Mouse (Mus musculus) forebrain, embryonic 13.5 days (tissue): Measurements from ENCODE around the gene Med22. TPM values are rescaled to one million over a fixed set of nuclear protein-coding genes. Genes with fewer than 3 reads are reported as not detected.

ENCODE experiments used
- ATAC-seq: fragments of 200-750 bp; cut with Nextera tagmentation; 2 replicates; pipeline ENCODE4 v1.8.0; 2017
- H3K27ac ChIP-seq: fragments of 300-500 bp; sonication (generic); 2 replicates; pipeline ENCODE4 v1.5.1; 2015; ENCODE audit warnings: inconsistent platforms, mild to moderate bottlenecking, moderate library complexity
- H3K27me3 ChIP-seq: fragments of 300-500 bp; sonication (generic); 2 replicates; pipeline ENCODE4 v1.6.1; 2015; ENCODE audit warnings: mild to moderate bottlenecking, inconsistent platforms
- H3K36me3 ChIP-seq: fragments of 300-500 bp; sonication (generic); 2 replicates; pipeline ENCODE4 v1.6.1; 2015; ENCODE audit warnings: mild to moderate bottlenecking, inconsistent platforms; ENCODE audit not compliant: poor library complexity, severe bottlenecking
- H3K4me1 ChIP-seq: fragments of 300-500 bp; sonication (generic); 2 replicates; pipeline ENCODE4 v1.6.1; 2015; ENCODE audit warnings: inconsistent platforms
- H3K4me2 ChIP-seq: fragments of 300-500 bp; sonication (generic); 2 replicates; pipeline ENCODE4 v1.6.1; 2015; ENCODE audit warnings: inconsistent platforms, mild to moderate bottlenecking, moderate library complexity
- H3K4me3 ChIP-seq: fragments of 300-500 bp; sonication (generic); 2 replicates; pipeline ENCODE4 v1.5.1; 2015; ENCODE audit warnings: mild to moderate bottlenecking, inconsistent platforms
- H3K9ac ChIP-seq: fragments of 300-500 bp; sonication (generic); 2 replicates; pipeline ENCODE4 v1.6.1; 2015; ENCODE audit warnings: mild to moderate bottlenecking, inconsistent platforms
- H3K9me3 ChIP-seq: fragments of 300-500 bp; sonication (generic); replicated peaks from 2 replicates; pipeline ENCODE4 v1.6.1; 2016; ENCODE audit warnings: inconsistent platforms
- WGBS: fragments of 180-500 bp; shearing (Covaris S2); methylation state at CpG from one replicate; pipeline ENCODE4 v1.1.7; 2015; 5-methylcytosine and 5-hydroxymethylcytosine counted together
- polyA plus RNA-seq: library from polyadenylated mRNA; unstranded; fragments of >200 nt; fragmentation: Nextera tagmentation; extraction: Ambion mirVana; gene quantifications from 2 replicates; pipeline ENCODE4 v1.2.1, GENCODE M21; 2015

Gene Med22
- polyA plus RNA-seq, 1 experiment from 2014 or later, result 168 TPM

DNA sequence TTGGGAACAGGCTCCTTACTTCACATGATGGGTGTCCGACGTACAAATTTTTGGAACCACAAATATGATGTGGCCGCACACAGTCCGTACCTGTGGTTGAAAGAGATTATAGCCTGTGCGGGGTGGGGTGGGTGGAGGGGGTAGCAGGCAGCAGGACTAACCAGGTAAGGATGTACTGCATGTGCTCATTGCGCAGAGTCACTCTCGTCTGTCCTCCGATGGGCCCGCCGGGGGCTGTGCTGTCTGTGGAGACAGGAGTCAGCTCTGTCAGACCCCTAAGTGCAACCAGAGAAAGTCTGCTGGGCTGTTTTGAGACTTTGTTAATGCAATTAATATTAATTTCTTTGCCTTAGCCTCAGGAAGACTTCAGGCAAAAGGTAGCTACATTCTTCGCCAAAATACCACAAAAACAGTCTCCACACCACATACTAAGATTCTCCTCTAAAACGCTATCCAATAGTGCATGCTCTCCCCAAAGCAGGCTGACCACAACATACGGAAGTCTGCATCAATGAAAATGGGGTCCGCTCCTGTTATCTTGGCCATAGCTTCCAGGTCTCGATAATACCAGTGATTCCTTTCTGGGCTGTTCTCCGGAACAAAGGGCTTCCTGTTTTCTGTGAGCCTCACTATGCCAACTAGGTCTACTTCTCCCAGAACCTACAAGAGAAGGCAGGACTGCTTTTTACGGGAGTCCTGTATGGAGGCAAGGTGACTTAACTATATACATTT is 3.1 kb upstream of the Med22 start:
- Histone ChIP-seq H3K27me3 (no peaks in the 10 kb centered on the region), H3K4me1 (peaks cover 65% of the 10 kb centered on the region), H3K4me3 (no peak overlapping the region), H3K36me3 (peaks cover 49% of the 10 kb centered on the region), H3K9me3 (no peaks in the 10 kb centered on the region), H3K4me2 (no peak overlapping the region), H3K27ac (no peak overlapping the region), H3K9ac (no peak overlapping the region)
- no peak for ATAC-seq
- 84% methylated on average over 17 of the region's 17 CpGs for WGBS

DNA sequence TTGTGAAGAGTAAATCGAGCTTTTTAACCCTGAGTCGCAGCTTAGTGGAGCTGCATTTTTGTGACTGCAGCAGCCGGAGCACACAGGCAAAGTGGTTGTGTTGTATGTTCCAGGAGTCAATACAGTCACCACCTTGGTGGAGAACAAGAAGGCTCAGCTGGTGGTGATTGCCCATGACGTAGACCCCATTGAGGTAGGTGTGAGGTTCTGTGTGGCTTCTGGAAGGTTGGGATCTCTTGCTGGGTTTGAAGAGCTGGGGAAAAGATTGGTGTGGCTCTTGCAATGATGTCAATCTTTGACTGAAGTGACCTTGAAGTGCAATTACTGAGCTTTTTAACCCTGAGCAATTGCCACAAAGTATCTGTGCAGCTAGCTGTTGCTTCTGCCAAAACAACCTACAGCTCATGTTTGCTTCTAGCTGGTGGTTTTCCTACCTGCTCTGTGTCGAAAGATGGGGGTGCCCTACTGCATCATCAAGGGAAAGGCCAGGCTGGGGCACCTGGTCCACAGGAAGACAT is 1.8 kb upstream of the Med22 start:
- Histone ChIP-seq H3K4me2 (peak overlapping the region; percentile 100), H3K4me1 (peaks cover 64% of the 10 kb centered on the region), H3K9ac (peak overlapping the region; percentile 98), H3K36me3 (peaks cover 49% of the 10 kb centered on the region), H3K27ac (no peak overlapping the region), H3K9me3 (no peaks in the 10 kb centered on the region), H3K4me3 (peak overlapping the region; percentile 90), H3K27me3 (no peaks in the 10 kb centered on the region)
- 69% methylated on average over 5 of the region's 5 CpGs for WGBS
- ATAC-seq, result no peak

DNA sequence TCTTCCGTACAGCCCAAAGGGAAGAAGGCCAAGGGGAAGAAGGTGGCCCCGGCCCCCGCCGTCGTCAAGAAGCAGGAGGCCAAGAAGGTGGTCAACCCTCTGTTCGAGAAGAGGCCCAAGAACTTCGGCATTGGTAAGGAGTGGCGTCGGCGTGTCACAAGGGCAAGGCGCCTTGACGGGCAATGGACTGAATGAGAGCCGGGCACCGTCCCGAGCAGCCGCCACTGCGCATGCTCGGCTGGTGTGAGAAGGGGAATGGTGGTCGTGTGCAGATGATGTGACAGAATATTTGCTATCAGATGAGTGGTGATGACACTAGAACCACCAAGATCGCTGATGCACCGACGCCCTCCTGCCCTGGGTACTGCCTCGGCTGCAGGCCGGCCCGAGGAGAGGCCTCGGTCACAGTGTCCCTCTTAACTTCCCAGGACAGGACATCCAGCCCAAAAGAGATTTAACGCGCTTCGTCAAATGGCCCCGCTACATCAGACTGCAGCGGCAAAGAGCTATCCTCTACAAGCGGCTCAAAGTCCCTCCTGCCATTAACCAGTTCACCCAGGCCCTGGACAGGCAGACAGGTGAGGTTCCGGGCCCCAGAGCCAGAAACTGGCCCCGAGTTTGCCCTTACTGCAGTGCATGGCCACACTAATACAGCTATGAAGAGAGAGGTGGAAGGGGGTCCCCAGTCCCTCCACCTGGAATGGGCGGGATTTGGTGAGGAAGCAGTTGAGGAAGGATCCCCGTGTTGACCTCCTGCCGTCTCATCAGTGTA is 703 bp upstream of the Med22 start:
- H3K9ac ChIP-seq, result peak overlapping the region; percentile 98
- H3K4me3 ChIP-seq, result peak overlapping the region; percentile 90
- peak; percentile 57 for ATAC-seq
- WGBS, result under 1% methylated on average over 37 of the region's 37 CpGs
- H3K4me1 ChIP-seq, result peaks cover 55% of the 10 kb centered on the region
- H3K27ac ChIP-seq, result peak overlapping the region; percentile 95
- H3K27me3 ChIP-seq, result no peaks in the 10 kb centered on the region
- no peaks in the 10 kb centered on the region for H3K9me3 ChIP-seq
- peaks cover 60% of the 10 kb centered on the region for H3K36me3 ChIP-seq
- peak overlapping the region; percentile 100 for H3K4me2 ChIP-seq

DNA sequence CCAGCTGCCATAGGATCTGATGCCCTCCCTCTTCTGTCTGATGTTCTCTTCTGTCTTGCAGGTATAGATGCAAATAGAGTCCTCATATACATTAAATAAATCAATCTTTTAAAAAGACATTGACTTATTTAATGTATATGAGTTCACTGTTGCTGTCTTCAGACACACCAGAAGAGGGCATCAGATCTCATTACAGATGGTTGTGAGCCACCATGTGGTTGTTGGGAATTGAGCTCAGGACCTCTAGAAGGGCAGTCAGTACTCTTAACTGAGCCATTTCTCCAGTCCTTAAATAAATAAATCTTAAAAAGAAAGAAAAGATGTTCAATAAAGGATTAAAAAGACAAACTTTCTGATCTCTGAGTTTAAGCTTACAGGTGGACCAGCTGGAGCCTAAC is 1.1 kb downstream of the Med22 start:
- ATAC-seq, result no peak
- Histone ChIP-seq H3K9me3 (no peaks in the 10 kb centered on the region), H3K27me3 (no peaks in the 10 kb centered on the region), H3K36me3 (peaks cover 73% of the 10 kb centered on the region), H3K4me2 (peak overlapping the region; percentile 86), H3K4me1 (peaks cover 42% of the 10 kb centered on the region), H3K4me3 (peak overlapping the region; percentile 90), H3K27ac (peak overlapping the region; percentile 95), H3K9ac (peak overlapping the region; percentile 90)

DNA sequence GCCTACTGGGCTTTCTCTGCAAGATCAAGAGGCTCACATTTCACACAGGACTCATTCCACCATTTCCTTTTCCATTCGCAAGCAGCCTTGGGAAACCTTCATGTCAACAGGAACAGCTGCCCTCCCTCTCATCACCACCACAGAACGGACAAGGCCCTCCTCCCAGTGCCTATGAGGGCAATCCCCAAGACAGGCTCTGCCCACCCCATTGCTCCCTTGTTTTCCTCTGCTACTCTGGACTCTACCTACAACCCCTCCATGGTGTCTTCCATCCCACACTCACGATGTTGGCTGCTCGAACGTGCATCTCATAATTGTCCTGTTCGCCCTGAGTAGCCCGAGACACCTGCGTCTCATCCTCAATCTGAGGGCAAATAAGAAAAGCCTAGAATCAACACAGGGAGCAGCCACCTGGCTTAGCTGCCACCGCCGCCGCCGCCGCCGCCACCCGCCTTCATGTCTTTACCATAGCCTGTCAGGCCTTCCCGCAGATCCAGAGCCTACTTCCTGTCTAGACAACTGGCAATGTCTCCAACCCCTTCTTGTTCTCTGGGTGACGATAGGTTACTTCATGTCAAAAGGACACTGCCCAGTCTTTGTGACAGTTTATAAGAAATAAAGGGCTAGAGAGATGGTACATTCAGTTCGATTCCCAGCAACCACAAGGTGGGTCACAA is 1.6 kb downstream of the Med22 start:
- Histone ChIP-seq H3K36me3 (peaks cover 70% of the 10 kb centered on the region), H3K9me3 (no peaks in the 10 kb centered on the region), H3K4me3 (peak overlapping the region; percentile 90), H3K27me3 (no peaks in the 10 kb centered on the region), H3K9ac (peak overlapping the region; percentile 90), H3K4me1 (peaks cover 46% of the 10 kb centered on the region), H3K27ac (no peak overlapping the region), H3K4me2 (peak overlapping the region; percentile 86)
- ATAC-seq, result no peak
- 90% methylated on average over 18 of the region's 18 CpGs for WGBS

- H3K9ac ChIP-seq, result no peak overlapping the region
- WGBS, result 61% methylated on average over 4 of the region's 4 CpGs
- no peak for ATAC-seq
Measured at GRCm38 (mm10) chr2:26907109-26907508, 3.4 kb downstream of the Med22 start.

DNA sequence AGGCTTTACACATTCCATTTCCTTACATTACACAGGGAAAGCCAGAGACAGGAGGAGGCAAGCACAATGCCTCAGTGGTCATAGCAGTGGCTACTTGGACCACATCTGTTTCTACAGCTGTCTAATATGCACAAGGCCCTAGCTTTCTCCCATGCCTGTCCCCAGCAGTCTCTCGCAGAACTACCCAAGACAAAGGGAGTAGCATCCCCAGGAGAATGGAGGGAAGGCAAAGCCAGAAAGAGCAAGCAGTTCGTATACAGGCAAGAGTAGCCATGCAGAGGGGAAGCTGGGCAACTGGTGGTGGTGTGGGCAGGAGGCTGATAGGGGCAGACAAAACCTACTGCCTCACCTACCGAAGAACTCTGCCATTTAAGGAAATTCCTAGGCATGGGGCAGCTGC is 4.0 kb downstream of the Med22 start:
- no peak overlapping the region for H3K4me3 ChIP-seq
- peaks cover 47% of the 10 kb centered on the region for H3K36me3 ChIP-seq

More at GRCm38 (mm10) chr2:26907109-26907508, 3.4 kb downstream of the Med22 start:
- no peaks in the 10 kb centered on the region for H3K27me3 ChIP-seq
- peaks cover 46% of the 10 kb centered on the region for H3K4me1 ChIP-seq
- no peaks in the 10 kb centered on the region for H3K9me3 ChIP-seq
- no peak overlapping the region for H3K4me3 ChIP-seq
- no peak overlapping the region for H3K27ac ChIP-seq
- H3K4me2 ChIP-seq, result no peak overlapping the region
- H3K36me3 ChIP-seq, result peaks cover 53% of the 10 kb centered on the region

GRCm38 (mm10) chr2:26905936-26906335 is 4.5 kb downstream of the Med22 start:
- Histone ChIP-seq H3K4me3 (no peak overlapping the region), H3K4me2 (no peak overlapping the region), H3K4me1 (peaks cover 50% of the 10 kb centered on the region), H3K9me3 (no peaks in the 10 kb centered on the region), H3K27me3 (no peaks in the 10 kb centered on the region), H3K36me3 (peaks cover 46% of the 10 kb centered on the region), H3K27ac (no peak overlapping the region), H3K9ac (no peak overlapping the region)
- WGBS, result 89% methylated on average over 2 of the region's 2 CpGs
- no peak for ATAC-seq

More for the DNA sequence above, 4.0 kb downstream of the Med22 start:
- 93% methylated on average over 3 of the region's 3 CpGs for WGBS
- no peaks in the 10 kb centered on the region for H3K27me3 ChIP-seq
- peaks cover 46% of the 10 kb centered on the region for H3K4me1 ChIP-seq
- H3K27ac ChIP-seq, result no peak overlapping the region
- no peak for ATAC-seq
- H3K9me3 ChIP-seq, result no peaks in the 10 kb centered on the region
- no peak overlapping the region for H3K9ac ChIP-seq
- no peak overlapping the region for H3K4me2 ChIP-seq

DNA sequence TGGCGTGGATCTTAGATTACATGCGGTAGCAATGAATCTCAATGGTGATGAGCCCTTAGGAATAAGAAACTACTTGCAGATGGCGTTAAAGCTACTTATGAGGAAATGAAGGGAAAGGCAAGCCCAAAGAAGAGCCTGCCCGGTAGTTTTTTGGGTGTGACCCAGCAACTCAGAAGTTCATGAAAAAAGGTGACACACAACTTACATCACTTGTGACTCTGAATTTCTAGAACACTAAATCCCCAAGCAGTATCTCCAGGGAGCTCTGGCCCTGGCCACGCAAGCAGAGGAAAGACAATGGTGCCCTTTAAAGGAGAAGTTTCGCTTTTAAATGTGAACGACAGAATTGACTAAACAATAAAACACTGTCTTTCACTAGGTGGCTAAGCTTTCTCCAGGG is 7.2 kb downstream of the Med22 start:
- H3K9ac ChIP-seq, result peak overlapping the region; percentile 73
- ATAC-seq, result no peak
- peaks cover 65% of the 10 kb centered on the region for H3K36me3 ChIP-seq

GRCm38 (mm10) chr2:26902467-26903220 is 7.8 kb downstream of the Med22 start, which contains the start of gene Surf6:
Gene Surf6 (minus strand): TSS chr2:26902879.
- WGBS, result under 1% methylated on average over 41 of the region's 41 CpGs
- Histone ChIP-seq H3K9ac (peak within 1 kb of the TSS; percentile 73), H3K4me2 (peak within 1 kb of the TSS; percentile 73), H3K4me1 (peaks cover 32% of the 10 kb centered on the region), H3K27ac (peak within 1 kb of the TSS; percentile 92), H3K36me3 (peaks cover 65% of the 10 kb centered on the region), H3K27me3 (no peaks in the 10 kb centered on the region), H3K4me3 (peak within 1 kb of the TSS; percentile 68), H3K9me3 (no peaks in the 10 kb centered on the region)
- ATAC-seq, result peak; percentile 96

More for the DNA sequence above, 7.2 kb downstream of the Med22 start:
- H3K4me2 ChIP-seq, result peak overlapping the region; percentile 73
- peaks cover 37% of the 10 kb centered on the region for H3K4me1 ChIP-seq
- no peaks in the 10 kb centered on the region for H3K27me3 ChIP-seq
- H3K4me3 ChIP-seq, result peak overlapping the region; percentile 68
- peak overlapping the region; percentile 92 for H3K27ac ChIP-seq
- H3K9me3 ChIP-seq, result no peaks in the 10 kb centered on the region
- WGBS, result 13% methylated on average over 7 of the region's 7 CpGs

DNA sequence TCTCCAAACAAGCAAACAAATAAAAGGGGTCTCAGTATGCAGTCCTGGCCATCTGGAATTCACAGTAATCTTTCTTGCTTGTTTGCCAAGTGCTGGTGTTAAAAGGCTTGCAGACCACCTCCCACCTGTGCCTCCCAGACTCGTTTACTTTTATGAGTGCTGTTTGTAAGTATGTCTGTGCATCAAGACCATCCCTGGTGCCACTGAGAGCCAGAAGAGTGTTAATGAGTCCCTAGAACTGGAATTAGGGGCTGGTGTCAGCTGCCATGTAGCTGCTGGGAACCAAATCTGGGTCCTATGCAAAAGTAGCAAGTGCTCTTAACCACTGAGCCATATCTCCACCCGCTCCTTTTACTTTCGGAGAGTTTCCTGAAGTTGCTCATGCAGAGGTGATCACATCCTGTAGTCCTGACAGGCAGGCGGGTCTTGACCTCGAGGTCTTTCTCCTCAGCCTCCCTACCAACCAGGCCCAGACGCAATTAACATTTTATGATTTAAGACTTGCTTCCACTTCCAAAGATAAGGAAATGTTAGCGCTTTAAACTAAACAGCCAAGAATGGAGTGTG is 8.6 kb downstream of the Med22 start:
- peak overlapping the region; percentile 68 for H3K4me3 ChIP-seq
- H3K4me2 ChIP-seq, result peak overlapping the region; percentile 73
- no peaks in the 10 kb centered on the region for H3K27me3 ChIP-seq
- no peak for ATAC-seq
- no peak overlapping the region for H3K27ac ChIP-seq
- H3K9me3 ChIP-seq, result no peaks in the 10 kb centered on the region
- 10% methylated on average over 7 of the region's 7 CpGs for WGBS
- H3K9ac ChIP-seq, result peak overlapping the region; percentile 73
- H3K36me3 ChIP-seq, result peaks cover 65% of the 10 kb centered on the region
- peaks cover 29% of the 10 kb centered on the region for H3K4me1 ChIP-seq
